Comparison of ENCODE assay signal across 9 mouse cellular contexts in genomic region chr2:44571156-44571555, GRCm38 (mm10).
DNase-seq lines count a peak whose midpoint lies in the region; ATAC-seq lines count a peak whose summit lies in the region.
"Had no signal": no experiment of that assay in that cellular context is flagged by ENCODE, and none has a peak within 500 bp of the region (broad histone marks: within the 10 kb centered on the region; RNA-seq: fewer than 3 reads in every experiment).

No protein-coding gene starts in this region.

- H3K9ac ChIP-seq in forebrain, embryonic 15.5 days (replicated peaks): no peak overlapping the region; the same call in 1 of the 2 replicates
- H3K9ac ChIP-seq: liver, embryonic 13.5 days had no signal

- H3K4me2 ChIP-seq in forebrain, embryonic 15.5 days (replicated peaks): peak overlapping the region; percentile 17
- H3K4me2 ChIP-seq: liver, embryonic 13.5 days had no signal

- no peaks in the 10 kb centered on the region for H3K27me3 ChIP-seq in forebrain, embryonic 15.5 days
- H3K27me3 ChIP-seq: liver, embryonic 13.5 days had no signal

- no peaks in the 10 kb centered on the region for H3K9me3 ChIP-seq in forebrain, embryonic 15.5 days
- H3K9me3 ChIP-seq: liver, embryonic 13.5 days had no signal

- intact Hi-C loops in heart, postnatal 14 days (cut with DNase I): no loop called here

- WGBS in forebrain, embryonic 15.5 days: 21% methylated on average over 9 of the region's 9 CpGs

- DNase-seq in heart, postnatal 14 days: peak; percentile 11 to 16
- DNase-seq in heart, adult 11 months: no peak
- DNase-seq in ZHBTc4 (ENCODE audit: low read depth, low spot score): peak; percentile 8
- DNase-seq in kidney, postnatal 4 days: peak; percentile 36 to 51
- DNase-seq in adrenal gland, postnatal 25 days: no peak
- no peak for DNase-seq in right cerebral cortex, postnatal 36 days (ENCODE audit: low spot score in 2 of 2)
- no peak for DNase-seq in thymus, postnatal 25 days
- DNase-seq: liver, embryonic 13.5 days had no signal

- peak overlapping the region; percentile 63 for H3K27ac ChIP-seq in forebrain, embryonic 15.5 days (replicated peaks)
- H3K27ac ChIP-seq: liver, embryonic 13.5 days had no signal

- no peak overlapping the region for H3K4me3 ChIP-seq in forebrain, embryonic 15.5 days
- H3K4me3 ChIP-seq: liver, embryonic 13.5 days had no signal

- no peak for ATAC-seq in forebrain, embryonic 15.5 days (replicated peaks)

- peaks cover 39% of the 10 kb centered on the region for H3K4me1 ChIP-seq in forebrain, embryonic 15.5 days
- H3K4me1 ChIP-seq: liver, embryonic 13.5 days had no signal

- H3K36me3 ChIP-seq in forebrain, embryonic 15.5 days: no peaks in the 10 kb centered on the region
- H3K36me3 ChIP-seq: liver, embryonic 13.5 days had no signal

Comparison
In these comparisons a context has a peak if more than half of its experiments do, and no peak if none do; other contexts are left out.
1. DNase-seq: peak in heart, postnatal 14 days (2 of 2), ZHBTc4 (single experiment) and kidney, postnatal 4 days (2 of 2); none in heart, adult 11 months (single experiment), adrenal gland, postnatal 25 days (single experiment), right cerebral cortex, postnatal 36 days (0 of 2) and thymus, postnatal 25 days (single experiment).